Mouse (Mus musculus) C2C12 (cell line): Measurements from ENCODE around the gene Rab31. TPM values are rescaled to one million over a fixed set of nuclear protein-coding genes. Genes with fewer than 3 reads are reported as not detected.

Source experiments
- H3K27me3 ChIP-seq: one replicate; pipeline ENCODE4 v1.6.1; 2011; ENCODE audit not compliant: control insufficient read depth, insufficient read depth, insufficient read length
- H3K36me3 ChIP-seq: one replicate; pipeline ENCODE4 v1.6.1; 2011; ENCODE audit not compliant: control insufficient read depth, insufficient read depth
- H3K4me3 ChIP-seq: one replicate; pipeline ENCODE4 v1.5.1; 2011; ENCODE audit warnings: mild to moderate bottlenecking, control low read depth; ENCODE audit not compliant: poor library complexity, insufficient read depth, severe bottlenecking
- H3K79me2 ChIP-seq: one replicate; pipeline ENCODE4 v1.6.1; 2011; ENCODE audit not compliant: control insufficient read depth, insufficient read depth
- H3K79me3 ChIP-seq: one replicate; pipeline ENCODE4 v1.6.1; 2011; ENCODE audit warnings: low read depth, control low read depth
- H3ac ChIP-seq: one replicate; pipeline ENCODE3; 2011; ENCODE audit warnings: low read depth; ENCODE audit not compliant: control insufficient read depth, insufficient read length
- CEBPB ChIP-seq: IDR thresholded peaks from one replicate; pipeline ENCODE4 v1.6.1; 2011; ENCODE audit warnings: low read depth, mild to moderate bottlenecking, control low read depth, moderate library complexity
- CTCF ChIP-seq: IDR thresholded peaks from one replicate; pipeline ENCODE4 v1.5.1; 2011; ENCODE audit not compliant: control insufficient read depth, insufficient read depth, insufficient read length
- FOSL1 ChIP-seq: IDR thresholded peaks from one replicate; pipeline ENCODE4 v1.8.0; 2011; ENCODE audit warnings: mild to moderate bottlenecking, low read length; ENCODE audit not compliant: poor library complexity, insufficient read depth, severe bottlenecking
- MAX ChIP-seq: IDR thresholded peaks from one replicate; pipeline ENCODE4 v1.6.1; 2011; ENCODE audit warnings: mild to moderate bottlenecking, control low read depth
- MYOD1 ChIP-seq: IDR thresholded peaks from one replicate; pipeline ENCODE4 v1.6.1; 2011; ENCODE audit warnings: low read depth; ENCODE audit not compliant: control insufficient read depth, insufficient read length
- MYOG ChIP-seq: IDR thresholded peaks from one replicate; pipeline ENCODE4 v1.6.1; 2011; ENCODE audit not compliant: control insufficient read depth, insufficient read length; ENCODE audit errors: extremely low read depth
- USF1 ChIP-seq: IDR thresholded peaks from one replicate; pipeline ENCODE4 v1.6.1; 2011; ENCODE audit warnings: low read depth, mild to moderate bottlenecking, control low read depth, moderate library complexity
- polyA plus RNA-seq: library from polyadenylated mRNA; unstranded; fragments of >200 nt; fragmentation: generic; extraction: Trizol; gene quantifications from one replicate; pipeline ENCODE4 v1.2.1, GENCODE M21; 2012; ENCODE audit warnings: missing spikeins

Rab31 gene
- polyA plus RNA-seq, 1 experiment, result 144 TPM

DNA sequence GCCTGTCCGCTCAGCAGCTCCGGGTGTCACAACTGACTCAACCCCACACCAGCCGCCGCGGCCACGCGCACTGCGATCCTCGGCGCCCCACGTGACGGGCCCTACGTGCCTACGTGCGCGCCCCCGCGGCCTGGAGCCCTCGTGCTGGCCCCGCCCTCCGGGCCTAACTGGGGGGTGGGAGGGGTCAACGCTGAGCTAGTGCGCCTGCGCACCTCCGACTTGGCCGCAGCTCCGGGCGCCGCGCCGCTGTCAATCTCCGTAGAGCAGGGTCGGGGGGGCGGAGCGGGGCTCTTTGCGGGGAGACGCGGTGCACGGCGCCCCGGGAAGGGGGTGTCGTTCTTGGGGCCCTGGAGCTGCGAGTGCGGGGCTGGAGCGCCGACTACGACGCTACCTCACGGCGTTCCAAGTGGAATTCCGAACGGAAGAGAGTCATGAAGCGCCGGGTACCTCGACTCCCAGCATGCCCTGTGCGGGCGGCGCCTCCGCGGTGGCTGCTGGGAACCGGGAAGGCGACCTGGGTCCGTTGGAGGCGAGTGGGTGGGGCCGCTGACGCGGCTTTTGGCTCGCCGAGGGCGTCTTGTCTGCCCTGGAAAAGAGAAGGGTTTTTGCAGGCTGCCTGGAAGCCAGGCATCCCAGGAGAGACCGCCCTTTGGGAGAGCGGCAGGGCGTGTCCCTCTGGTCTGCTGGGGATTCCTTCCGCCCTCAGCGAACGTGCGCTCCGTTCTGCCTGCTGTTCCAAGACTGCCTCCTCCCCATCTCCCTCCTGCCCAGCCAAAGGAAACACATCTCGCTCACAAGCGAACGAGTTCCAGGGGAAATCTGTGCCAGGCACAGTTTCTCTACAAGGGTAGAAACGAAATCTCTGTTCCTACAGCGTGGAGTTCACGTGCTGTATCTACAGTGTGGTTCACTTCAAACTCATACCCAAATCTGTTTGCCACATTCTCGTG, 158.8 kb downstream of the Rab31 start, which contains the start of gene Vapa:
Gene Vapa, minus strand, starts transcription at position 93 of the 950 bp plus-strand sequence.
- H3K4me3 ChIP-seq, result peak within 1 kb of the TSS; percentile 95
- H3K36me3 ChIP-seq, result peaks cover 9% of the 10 kb centered on the region
- H3K27me3 ChIP-seq, result no peaks in the 10 kb centered on the region
- H3K79me3 ChIP-seq, result peaks cover 42% of the 10 kb centered on the region
- H3K79me2 ChIP-seq, result peaks cover 47% of the 10 kb centered on the region
- peak within 1 kb of the TSS; percentile 97 for H3ac ChIP-seq
- TF ChIP-seq CTCF (no peak), MAX (peak; percentile 76), USF1 (peak; percentile 95), MYOG (no peak), CEBPB (no peak), MYOD1 (no peak), FOSL1 (no peak)

DNA sequence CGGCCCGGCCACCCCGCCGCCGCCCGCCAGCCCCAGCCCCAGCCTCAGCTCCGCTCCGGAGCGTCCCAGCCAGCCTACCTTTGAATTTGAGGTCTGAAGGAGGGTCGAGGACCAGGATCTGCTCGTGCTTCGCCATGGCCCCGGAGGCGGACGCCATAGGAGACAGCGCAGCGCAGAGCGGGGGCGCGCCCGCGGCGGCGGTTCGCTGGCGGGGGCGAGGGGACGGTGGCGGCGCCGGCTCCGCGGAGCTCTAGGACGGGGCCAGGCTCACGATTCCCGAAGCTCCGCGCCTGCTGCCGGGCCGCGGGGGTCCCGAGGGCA, 159.4 kb downstream of the Rab31 start:
- TF ChIP-seq FOSL1 (no peak), MAX (no peak), MYOG (no peak), CTCF (no peak), MYOD1 (no peak), CEBPB (no peak), USF1 (no peak)
- peaks cover 53% of the 10 kb centered on the region for H3K79me2 ChIP-seq
- peaks cover 16% of the 10 kb centered on the region for H3K36me3 ChIP-seq
- H3K27me3 ChIP-seq, result no peaks in the 10 kb centered on the region
- H3K79me3 ChIP-seq, result peaks cover 48% of the 10 kb centered on the region
- peak overlapping the region; percentile 71 for H3ac ChIP-seq
- peak overlapping the region; percentile 95 for H3K4me3 ChIP-seq

- Histone ChIP-seq H3K4me3 (peak overlapping the region; percentile 95), H3K79me3 (peaks cover 53% of the 10 kb centered on the region), H3K79me2 (peaks cover 58% of the 10 kb centered on the region), H3K36me3 (peaks cover 17% of the 10 kb centered on the region), H3ac (peak overlapping the region; percentile 71), H3K27me3 (no peaks in the 10 kb centered on the region)
- TF ChIP-seq MYOD1 (no peak), CTCF (peak; percentile 14), USF1 (no peak)
These were observed 160.0 kb downstream of the Rab31 start for GRCm38 (mm10) chr17:65612391-65613141.

DNA sequence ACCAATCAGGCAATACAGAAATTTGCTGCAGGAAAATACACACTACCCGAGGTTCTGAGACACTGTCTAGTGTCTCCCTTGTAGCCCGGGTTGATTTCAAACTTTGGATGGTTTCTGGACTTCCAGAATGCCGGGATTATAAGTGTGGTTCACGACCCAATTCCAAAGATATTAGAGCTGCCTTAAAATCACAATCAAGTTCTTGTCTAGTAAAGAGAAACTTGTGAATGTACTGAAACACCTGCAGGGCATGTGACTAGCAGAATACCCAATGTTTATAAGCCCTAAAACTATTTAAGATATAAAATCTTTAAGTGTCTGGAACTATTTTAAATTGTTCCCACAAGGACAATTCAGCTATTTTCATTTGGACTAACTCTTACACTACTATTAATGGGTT, 160.8 kb downstream of the Rab31 start:
- H3K79me2 ChIP-seq, result peaks cover 67% of the 10 kb centered on the region

GRCm38 (mm10) chr17:65608743-65609142, 163.8 kb downstream of the Rab31 start:
- Histone ChIP-seq H3K79me2 (peaks cover 97% of the 10 kb centered on the region), H3ac (no peak overlapping the region), H3K4me3 (no peak overlapping the region), H3K36me3 (peaks cover 20% of the 10 kb centered on the region), H3K79me3 (peaks cover 92% of the 10 kb centered on the region), H3K27me3 (no peaks in the 10 kb centered on the region)
- TF ChIP-seq MYOD1, result no peak
- TF ChIP-seq CEBPB, result no peak
- no peak for TF ChIP-seq MYOG
- no peak for TF ChIP-seq CTCF
- no peak for TF ChIP-seq MAX
- no peak for TF ChIP-seq FOSL1
- no peak for TF ChIP-seq USF1

More for the DNA sequence above, 160.8 kb downstream of the Rab31 start:
- Histone ChIP-seq H3ac (peak overlapping the region; percentile 13), H3K4me3 (peak overlapping the region; percentile 95), H3K36me3 (peaks cover 20% of the 10 kb centered on the region), H3K27me3 (no peaks in the 10 kb centered on the region), H3K79me3 (peaks cover 62% of the 10 kb centered on the region)
- TF ChIP-seq MAX (no peak), MYOG (no peak)

DNA sequence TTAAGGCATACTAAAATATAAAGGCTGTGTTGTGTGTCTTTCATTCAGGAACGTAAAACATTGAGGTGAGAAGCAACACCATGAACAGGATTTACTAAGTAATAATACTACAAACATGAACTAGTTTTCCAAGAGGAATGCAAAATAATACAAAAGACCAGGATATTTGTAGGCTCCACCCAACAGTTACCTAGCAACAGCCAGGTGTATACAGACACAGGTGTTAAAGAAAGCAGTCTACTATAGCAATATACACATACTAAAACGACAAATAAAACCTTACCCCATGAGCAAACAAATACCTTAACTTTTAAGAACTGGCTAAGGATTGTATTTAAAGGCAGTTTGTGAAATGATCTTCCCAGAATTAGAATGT, 164.3 kb downstream of the Rab31 start:
- H3K36me3 ChIP-seq, result peaks cover 20% of the 10 kb centered on the region
- peaks cover 100% of the 10 kb centered on the region for H3K79me2 ChIP-seq
- H3K27me3 ChIP-seq, result no peaks in the 10 kb centered on the region
- H3ac ChIP-seq, result no peak overlapping the region
- no peak overlapping the region for H3K4me3 ChIP-seq
- H3K79me3 ChIP-seq, result peaks cover 96% of the 10 kb centered on the region
- TF ChIP-seq FOSL1, result no peak
- TF ChIP-seq CTCF, result no peak
- TF ChIP-seq USF1, result no peak
- no peak for TF ChIP-seq CEBPB
- no peak for TF ChIP-seq MAX
- TF ChIP-seq MYOG, result no peak
- no peak for TF ChIP-seq MYOD1
